19 mouse cellular contexts compared by ENCODE assay signal in genomic region chr7:137066211-137066610, GRCm38 (mm10).
DNase-seq lines count a peak whose midpoint lies in the region; TF ChIP-seq lines count a peak whose summit lies in the region.
"Had no signal": no experiment of that assay in that cellular context is flagged by ENCODE, and none has a peak within 500 bp of the region (broad histone marks: within the 10 kb centered on the region; RNA-seq: fewer than 3 reads in every experiment).

No protein-coding gene starts in this region.

- intact Hi-C loops in left cerebral cortex, adult 2 months (cut with DNase I) = no loop called here

- H3K27ac ChIP-seq in left cerebral cortex, adult 2 months = no peak overlapping the region
- H3K27ac ChIP-seq: embryonic facial prominence, embryonic 13.5 days; embryonic facial prominence, embryonic 15.5 days; forebrain, embryonic 10.5 days; forebrain, embryonic 12.5 days had no signal

- peak; percentile 58 for DNase-seq in adrenal gland, adult 2 months
- no peak for DNase-seq in adrenal gland, postnatal 25 days
- peak; percentile 52 for DNase-seq in 3T3-L1 (ENCODE audit: low read depth, low spot score)
- peak; percentile 32 for DNase-seq in NIH3T3 (ENCODE audit: low read depth)
- DNase-seq in telencephalon, adult 2 months (ENCODE audit: low read depth, low spot score) = peak; percentile 2
- no peak for DNase-seq in left cerebral cortex, adult 2 months (ENCODE audit: extremely low spot score in 1 of 2, low spot score in 2 of 2)
- no peak for DNase-seq in layer of hippocampus, postnatal 36 days
- DNase-seq: adrenal gland, adult 8-10 months; cerebellum, adult 11-12 months; cerebellum, adult 2 months; cerebellum, adult 9-10 months; cerebellum, postnatal 10 days; cerebellum, postnatal 25 days; embryo, embryonic 11 days had no signal

- no peak overlapping the region for H3K4me3 ChIP-seq in left cerebral cortex, adult 2 months
- H3K4me3 ChIP-seq: embryonic facial prominence, embryonic 13.5 days; embryonic facial prominence, embryonic 15.5 days; erythroblast, embryonic 14.5 days; forebrain, embryonic 10.5 days; forebrain, embryonic 12.5 days had no signal

- TF ChIP-seq CTCF in left cerebral cortex, adult 2 months (IDR thresholded peaks at IDR 0.05) = no peak

Comparison
In these comparisons a context has a peak if more than half of its experiments do, and no peak if none do; other contexts are left out.
1. DNase-seq: peak in adrenal gland, adult 2 months (single experiment), 3T3-L1 (single experiment), NIH3T3 (single experiment) and telencephalon, adult 2 months (single experiment); none in adrenal gland, postnatal 25 days (single experiment), left cerebral cortex, adult 2 months (0 of 2) and layer of hippocampus, postnatal 36 days (0 of 2).